Mouse (Mus musculus): ENCODE results near the gene Scn7a. TPM values are rescaled to one million over a fixed set of nuclear protein-coding genes. Genes with fewer than 3 reads are reported as not detected.

Scn7a gene
- polyA plus RNA-seq (2011; ENCODE audit: insufficient read length, low read depth, missing spikeins): 0.53 and 1.9 TPM in 2 replicates

GRCm38 (mm10) chr2:66784765-66785164, at the start of gene Scn7a:
Scn7a (minus strand) TSS chr2:66784914.
- TF ChIP-seq CTCF (IDR thresholded peaks at IDR 0.05; ENCODE audit: borderline replicate concordance, insufficient read depth, low read length) (no peak), POLR2A (IDR thresholded peaks at IDR 0.05; ENCODE audit: low read depth, low read length) (no peak)
- no peaks in the 10 kb centered on the region; the same call in 1 of the 2 replicates for H3K4me1 ChIP-seq (ENCODE audit: control insufficient read depth, insufficient read depth, low read length)
- no peak within 1 kb of the TSS for H3K27ac ChIP-seq (ENCODE audit: insufficient read depth, low read length)
- no peak within 1 kb of the TSS for H3K4me3 ChIP-seq (ENCODE audit: insufficient read depth, low read length)

- no peaks in the 10 kb centered on the region for H3K4me1 ChIP-seq (ENCODE audit: control insufficient read depth, insufficient read depth, low read length)
- no peak for TF ChIP-seq POLR2A (IDR thresholded peaks at IDR 0.05; ENCODE audit: low read depth, low read length)
- TF ChIP-seq CTCF (IDR thresholded peaks at IDR 0.05; ENCODE audit: borderline replicate concordance, insufficient read depth, low read length): no peak
- H3K4me3 ChIP-seq (ENCODE audit: insufficient read depth, low read length): no peak overlapping the region
- H3K27ac ChIP-seq (ENCODE audit: insufficient read depth, low read length): no peak overlapping the region
These were observed 43.0 kb upstream of the Scn7a start for GRCm38 (mm10) chr2:66827729-66828128.

- Histone ChIP-seq H3K4me3 (ENCODE audit: insufficient read depth, low read length) (no peak overlapping the region), H3K27ac (ENCODE audit: insufficient read depth, low read length) (no peak overlapping the region), H3K4me1 (ENCODE audit: control insufficient read depth, insufficient read depth, low read length) (no peaks in the 10 kb centered on the region)
- no peak for TF ChIP-seq CTCF (IDR thresholded peaks at IDR 0.05; ENCODE audit: borderline replicate concordance, insufficient read depth, low read length)
- TF ChIP-seq POLR2A (IDR thresholded peaks at IDR 0.05; ENCODE audit: low read depth, low read length): no peak
These were observed 35.3 kb upstream of the Scn7a start for GRCm38 (mm10) chr2:66819862-66820559.

GRCm38 (mm10) chr2:66799676-66800249, 15.0 kb upstream of the Scn7a start:
- Histone ChIP-seq H3K4me3 (ENCODE audit: insufficient read depth, low read length) (no peak overlapping the region), H3K27ac (ENCODE audit: insufficient read depth, low read length) (no peak overlapping the region), H3K4me1 (ENCODE audit: control insufficient read depth, insufficient read depth, low read length) (no peaks in the 10 kb centered on the region)
- TF ChIP-seq CTCF (IDR thresholded peaks at IDR 0.05; ENCODE audit: borderline replicate concordance, insufficient read depth, low read length): no peak
- no peak for TF ChIP-seq POLR2A (IDR thresholded peaks at IDR 0.05; ENCODE audit: low read depth, low read length)

DNA sequence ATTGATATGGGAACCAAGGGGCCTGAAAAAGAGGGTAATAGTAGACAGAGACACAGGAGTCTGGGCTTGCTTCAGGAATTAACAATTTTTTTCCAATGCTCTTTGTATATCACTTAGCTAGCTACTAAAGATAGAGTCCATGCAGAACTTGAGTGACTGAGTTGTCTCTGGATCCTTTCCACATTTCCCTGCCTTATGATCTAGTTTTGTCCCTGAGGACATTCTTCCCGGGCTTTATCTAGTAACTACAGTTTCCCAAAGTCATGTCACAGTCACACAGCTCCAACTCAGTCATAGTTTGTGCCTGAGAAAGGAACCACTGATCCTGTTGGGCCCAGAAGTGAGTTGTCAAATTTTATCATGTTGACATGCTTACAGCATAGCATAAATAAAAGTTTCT, 12.8 kb upstream of the Scn7a start:
- Histone ChIP-seq H3K4me1 (ENCODE audit: control insufficient read depth, insufficient read depth, low read length) (no peaks in the 10 kb centered on the region), H3K4me3 (ENCODE audit: insufficient read depth, low read length) (no peak overlapping the region), H3K27ac (ENCODE audit: insufficient read depth, low read length) (no peak overlapping the region)
- TF ChIP-seq POLR2A (IDR thresholded peaks at IDR 0.05; ENCODE audit: low read depth, low read length): no peak
- no peak for TF ChIP-seq CTCF (IDR thresholded peaks at IDR 0.05; ENCODE audit: borderline replicate concordance, insufficient read depth, low read length)

- no peak for TF ChIP-seq CTCF (IDR thresholded peaks at IDR 0.05; ENCODE audit: borderline replicate concordance, insufficient read depth, low read length)
- no peak for TF ChIP-seq POLR2A (IDR thresholded peaks at IDR 0.05; ENCODE audit: low read depth, low read length)
- Histone ChIP-seq H3K27ac (ENCODE audit: insufficient read depth, low read length) (no peak overlapping the region), H3K4me3 (ENCODE audit: insufficient read depth, low read length) (no peak overlapping the region), H3K4me1 (ENCODE audit: control insufficient read depth, insufficient read depth, low read length) (no peaks in the 10 kb centered on the region)
These were observed 6.9 kb upstream of the Scn7a start for GRCm38 (mm10) chr2:66791629-66792028.

DNA sequence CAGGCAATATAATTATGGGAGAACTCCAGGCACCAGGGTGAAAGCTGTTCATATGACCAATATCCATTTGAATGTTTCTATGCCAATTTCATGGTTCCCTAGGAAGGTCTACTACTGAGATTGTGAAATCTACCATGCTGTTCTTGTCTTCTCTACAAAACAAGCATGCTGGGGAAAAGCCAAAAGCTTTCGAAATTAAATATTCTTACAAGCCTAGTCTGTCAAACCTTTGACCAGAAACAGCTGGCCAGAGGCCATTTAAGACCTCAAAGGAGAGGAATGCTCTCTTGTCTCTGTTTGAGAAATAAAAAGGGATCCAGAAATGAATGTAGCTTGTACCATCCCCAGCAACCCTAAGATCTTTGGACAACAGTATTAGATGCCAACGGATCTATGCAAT, 3.8 kb downstream of the Scn7a start:
- no peak overlapping the region for H3K4me3 ChIP-seq (ENCODE audit: insufficient read depth, low read length)
- H3K27ac ChIP-seq (ENCODE audit: insufficient read depth, low read length): 0 out of 2 replicates have a peak overlapping the region, but pooled peaks have one; percentile 40
- no peaks in the 10 kb centered on the region; the same call in 1 of the 2 replicates for H3K4me1 ChIP-seq (ENCODE audit: control insufficient read depth, insufficient read depth, low read length)
- TF ChIP-seq POLR2A (IDR thresholded peaks at IDR 0.05; ENCODE audit: low read depth, low read length) (no peak), CTCF (IDR thresholded peaks at IDR 0.05; ENCODE audit: borderline replicate concordance, insufficient read depth, low read length) (no peak)

- H3K4me3 ChIP-seq (ENCODE audit: insufficient read depth, low read length): no peak overlapping the region
- no peaks in the 10 kb centered on the region for H3K4me1 ChIP-seq (ENCODE audit: control insufficient read depth, insufficient read depth, low read length)
- no peak overlapping the region for H3K27ac ChIP-seq (ENCODE audit: insufficient read depth, low read length)
- TF ChIP-seq POLR2A (IDR thresholded peaks at IDR 0.05; ENCODE audit: low read depth, low read length): no peak
- TF ChIP-seq CTCF (IDR thresholded peaks at IDR 0.05; ENCODE audit: borderline replicate concordance, insufficient read depth, low read length): no peak
These were observed 16.7 kb downstream of the Scn7a start for GRCm38 (mm10) chr2:66767980-66768379.

DNA sequence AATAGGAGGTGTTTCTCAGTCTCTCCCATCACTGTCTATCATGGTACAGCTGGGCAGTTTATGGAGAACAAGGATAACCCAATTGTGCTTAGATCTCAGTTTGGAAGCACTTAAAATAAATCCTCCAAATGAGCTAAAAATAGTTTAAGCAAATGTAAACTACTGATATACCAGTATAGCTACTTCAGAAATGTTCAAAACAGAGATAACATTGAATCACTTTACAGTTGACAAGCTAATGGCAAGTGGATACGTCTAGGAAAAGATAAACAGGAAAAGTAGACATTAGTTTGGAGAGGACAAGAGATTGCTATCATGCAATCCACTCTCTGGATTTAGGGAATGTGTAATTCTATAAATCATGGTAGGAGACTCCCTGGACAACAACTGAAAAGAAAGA, 19.5 kb downstream of the Scn7a start:
- Histone ChIP-seq H3K4me1 (ENCODE audit: control insufficient read depth, insufficient read depth, low read length) (no peaks in the 10 kb centered on the region), H3K27ac (ENCODE audit: insufficient read depth, low read length) (no peak overlapping the region), H3K4me3 (ENCODE audit: insufficient read depth, low read length) (no peak overlapping the region)
- TF ChIP-seq CTCF (IDR thresholded peaks at IDR 0.05; ENCODE audit: borderline replicate concordance, insufficient read depth, low read length) (no peak), POLR2A (IDR thresholded peaks at IDR 0.05; ENCODE audit: low read depth, low read length) (no peak)

- TF ChIP-seq POLR2A (IDR thresholded peaks at IDR 0.05; ENCODE audit: low read depth, low read length): no peak
- TF ChIP-seq CTCF (IDR thresholded peaks at IDR 0.05; ENCODE audit: borderline replicate concordance, insufficient read depth, low read length): no peak
- H3K27ac ChIP-seq (ENCODE audit: insufficient read depth, low read length): no peak overlapping the region
- no peaks in the 10 kb centered on the region for H3K4me1 ChIP-seq (ENCODE audit: control insufficient read depth, insufficient read depth, low read length)
- H3K4me3 ChIP-seq (ENCODE audit: insufficient read depth, low read length): no peak overlapping the region
These were observed 21.8 kb downstream of the Scn7a start for GRCm38 (mm10) chr2:66762905-66763304.
